Mouse (Mus musculus): Measurements from ENCODE around the gene Gm11032. TPM values are rescaled to one million over a fixed set of nuclear protein-coding genes. Genes with fewer than 3 reads are reported as not detected.

Gm11032 gene
- polyA plus RNA-seq, 1 experiment from 2014 or later = not detected

- H3K9me3 ChIP-seq (ENCODE audit: control insufficient read depth, low read length) = no peaks in the 10 kb centered on the region
- H3K36me3 ChIP-seq (ENCODE audit: control insufficient read depth, insufficient read depth, low read length) = no peaks in the 10 kb centered on the region
- ATAC-seq (ENCODE audit: insufficient number of reproducible peaks, insufficient read depth, low FRiP score, low read depth) = no peak
- no peak overlapping the region for H3K4me3 ChIP-seq (ENCODE audit: control insufficient read depth in 1 of 2, insufficient read depth in 1 of 2, low read depth in 1 of 2, low read length in 2 of 2)
- 0 out of 4 replicates have a peak overlapping the region, but pooled peaks of 1 of the 2 experiments have one; percentile 71 for H3K27ac ChIP-seq (replicated peaks in 1 of 2; ENCODE audit: control insufficient read depth in 1 of 2, insufficient read depth in 1 of 2, low read depth in 2 of 2, low read length in 2 of 2)
- no peak overlapping the region for H3K9ac ChIP-seq (ENCODE audit: low read length)
- H3K4me2 ChIP-seq (ENCODE audit: low read length) = no peak overlapping the region
- WGBS = 52% methylated on average over 7 of the region's 7 CpGs
- no peaks in the 10 kb centered on the region for H3K27me3 ChIP-seq (ENCODE audit: control insufficient read depth, insufficient read depth, low read length)
- peaks cover 16 to 45% of the 10 kb centered on the region in 2 experiments for H3K4me1 ChIP-seq (ENCODE audit: control insufficient read depth in 2 of 2, insufficient read depth in 2 of 2, low read length in 2 of 2)
Measured at GRCm38 (mm10) chr11:4605414-4605813, 14.5 kb upstream of the Gm11032 start.

DNA sequence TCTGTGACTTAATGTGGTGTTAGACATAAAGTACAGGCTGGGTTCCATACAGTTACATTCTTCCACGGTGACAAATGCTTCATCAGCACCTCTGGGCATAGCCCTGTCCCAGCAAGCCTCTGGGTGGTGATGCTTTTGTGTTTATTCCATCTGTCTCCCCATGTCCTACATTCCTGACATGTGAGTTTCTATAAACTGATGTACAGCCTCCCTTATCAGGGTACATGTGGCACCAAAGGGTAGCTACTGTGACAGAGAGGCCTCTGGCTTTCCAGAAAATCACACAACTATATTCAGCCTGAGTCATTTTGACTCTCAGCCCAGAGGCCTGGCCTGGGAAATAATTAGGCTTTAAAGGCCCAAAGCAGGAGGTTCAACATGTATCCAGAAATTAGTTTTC lies 13.3 kb upstream of the Gm11032 start:
- no peak overlapping the region for H3K4me2 ChIP-seq (ENCODE audit: low read length)
- H3K4me1 ChIP-seq (ENCODE audit: control insufficient read depth in 2 of 2, insufficient read depth in 2 of 2, low read length in 2 of 2) = peaks cover 19 to 49% of the 10 kb centered on the region in 2 experiments
- H3K9ac ChIP-seq (ENCODE audit: low read length) = no peak overlapping the region; the same call in 1 of the 2 replicates
- ATAC-seq (ENCODE audit: insufficient number of reproducible peaks, insufficient read depth, low FRiP score, low read depth) = no peak
- peak overlapping the region; percentile 71 to 85 for H3K27ac ChIP-seq (replicated peaks in 1 of 2; ENCODE audit: control insufficient read depth in 1 of 2, insufficient read depth in 1 of 2, low read depth in 2 of 2, low read length in 2 of 2)
- H3K27me3 ChIP-seq (ENCODE audit: control insufficient read depth, insufficient read depth, low read length) = no peaks in the 10 kb centered on the region
- H3K36me3 ChIP-seq (ENCODE audit: control insufficient read depth, insufficient read depth, low read length) = no peaks in the 10 kb centered on the region
- 45% methylated on average over 1 of the region's 1 CpGs for WGBS
- H3K4me3 ChIP-seq (ENCODE audit: control insufficient read depth in 1 of 2, insufficient read depth in 1 of 2, low read depth in 1 of 2, low read length in 2 of 2) = no peak overlapping the region
- H3K9me3 ChIP-seq (ENCODE audit: control insufficient read depth, low read length) = no peaks in the 10 kb centered on the region

DNA sequence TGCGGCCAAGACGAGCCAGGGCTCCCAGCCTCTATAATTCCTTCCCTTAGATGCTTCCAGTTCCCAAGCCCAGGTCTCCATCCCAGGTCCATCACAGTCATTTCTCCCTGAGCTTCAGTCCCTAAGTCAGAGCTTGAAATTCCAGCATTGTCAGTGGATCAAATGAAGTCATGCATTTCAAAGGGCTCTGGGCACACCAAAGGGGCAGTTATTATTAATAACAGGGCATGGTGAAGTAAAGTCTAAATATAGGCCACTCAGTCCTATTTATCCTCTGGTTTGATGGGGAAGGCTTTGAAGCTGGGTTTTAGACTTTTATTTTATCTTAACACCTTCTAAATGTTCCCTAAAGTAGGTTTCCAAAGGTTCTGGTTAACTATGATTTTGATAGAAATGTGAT lies 8.0 kb upstream of the Gm11032 start:
- no peaks in the 10 kb centered on the region for H3K27me3 ChIP-seq (ENCODE audit: control insufficient read depth, insufficient read depth, low read length)
- no peaks in the 10 kb centered on the region for H3K36me3 ChIP-seq (ENCODE audit: control insufficient read depth, insufficient read depth, low read length)
- H3K9ac ChIP-seq (ENCODE audit: low read length) = peak overlapping the region; percentile 28; the same call in 1 of the 2 replicates
- 57% methylated on average over 2 of the region's 2 CpGs for WGBS
- no peak; the same call in 1 of the 2 replicates for ATAC-seq (ENCODE audit: insufficient number of reproducible peaks, insufficient read depth, low FRiP score, low read depth)
- no peak overlapping the region for H3K4me3 ChIP-seq (ENCODE audit: control insufficient read depth in 1 of 2, insufficient read depth in 1 of 2, low read depth in 1 of 2, low read length in 2 of 2)
- peaks cover 12 to 27% of the 10 kb centered on the region in 2 experiments for H3K4me1 ChIP-seq (ENCODE audit: control insufficient read depth in 2 of 2, insufficient read depth in 2 of 2, low read length in 2 of 2)
- no peaks in the 10 kb centered on the region for H3K9me3 ChIP-seq (ENCODE audit: control insufficient read depth, low read length)
- H3K27ac ChIP-seq (replicated peaks in 1 of 2; ENCODE audit: control insufficient read depth in 1 of 2, insufficient read depth in 1 of 2, low read depth in 2 of 2, low read length in 2 of 2) = peak overlapping the region; percentile 79 to 82
- H3K4me2 ChIP-seq (ENCODE audit: low read length) = peak overlapping the region; percentile 40

DNA sequence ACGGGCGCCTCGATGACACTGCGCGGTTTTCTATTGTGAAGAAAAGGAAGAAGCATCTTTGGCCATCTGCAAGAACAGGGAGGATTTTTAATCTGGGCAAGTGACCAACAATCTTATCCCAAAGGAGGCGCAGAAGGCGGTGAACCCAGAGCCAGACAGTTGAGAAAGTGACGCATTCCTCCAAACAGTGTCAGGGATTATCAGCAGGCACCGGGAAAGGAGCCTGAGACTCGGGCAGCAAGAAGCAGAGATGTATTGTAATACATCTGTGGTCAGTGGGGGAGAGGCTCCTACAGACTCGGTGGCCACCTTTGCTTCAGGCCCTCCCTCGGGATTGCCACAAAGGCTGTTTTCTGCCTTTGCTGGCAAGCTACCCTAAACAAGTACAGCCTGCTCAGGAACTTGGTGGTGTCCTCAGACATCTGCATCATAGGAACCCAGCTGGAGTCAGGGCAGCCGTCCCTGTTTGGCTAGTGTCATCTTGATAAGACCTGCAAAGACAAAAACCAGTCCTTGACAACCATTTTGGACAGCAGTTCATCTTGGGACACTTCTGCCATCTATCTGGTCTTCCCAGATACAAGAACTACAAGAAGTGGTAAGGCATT lies 738 bp downstream of the Gm11032 start:
- peaks cover 11 to 15% of the 10 kb centered on the region in 2 experiments for H3K4me1 ChIP-seq (ENCODE audit: control insufficient read depth in 2 of 2, insufficient read depth in 2 of 2, low read length in 2 of 2)
- H3K9me3 ChIP-seq (ENCODE audit: control insufficient read depth, low read length) = no peaks in the 10 kb centered on the region
- no peak for ATAC-seq (ENCODE audit: insufficient number of reproducible peaks, insufficient read depth, low FRiP score, low read depth)
- peak overlapping the region; percentile 5 to 20; a peak in 3 of 4 replicates for H3K27ac ChIP-seq (replicated peaks in 1 of 2; ENCODE audit: control insufficient read depth in 1 of 2, insufficient read depth in 1 of 2, low read depth in 2 of 2, low read length in 2 of 2)
- H3K4me2 ChIP-seq (ENCODE audit: low read length) = peak overlapping the region; percentile 54
- WGBS = 29% methylated on average over 13 of the region's 13 CpGs
- peak overlapping the region; percentile 35; the same call in 1 of the 2 replicates for H3K9ac ChIP-seq (ENCODE audit: low read length)
- peak overlapping the region; percentile 1 to 10; a peak in 1 of 4 replicates for H3K4me3 ChIP-seq (ENCODE audit: control insufficient read depth in 1 of 2, insufficient read depth in 1 of 2, low read depth in 1 of 2, low read length in 2 of 2)
- H3K27me3 ChIP-seq (ENCODE audit: control insufficient read depth, insufficient read depth, low read length) = no peaks in the 10 kb centered on the region
- H3K36me3 ChIP-seq (ENCODE audit: control insufficient read depth, insufficient read depth, low read length) = no peaks in the 10 kb centered on the region

GRCm38 (mm10) chr11:4621866-4622265 lies 2.0 kb downstream of the Gm11032 start:
- peaks cover 11 to 15% of the 10 kb centered on the region in 2 experiments for H3K4me1 ChIP-seq (ENCODE audit: control insufficient read depth in 2 of 2, insufficient read depth in 2 of 2, low read length in 2 of 2)
- ATAC-seq (ENCODE audit: insufficient number of reproducible peaks, insufficient read depth, low FRiP score, low read depth) = no peak

DNA sequence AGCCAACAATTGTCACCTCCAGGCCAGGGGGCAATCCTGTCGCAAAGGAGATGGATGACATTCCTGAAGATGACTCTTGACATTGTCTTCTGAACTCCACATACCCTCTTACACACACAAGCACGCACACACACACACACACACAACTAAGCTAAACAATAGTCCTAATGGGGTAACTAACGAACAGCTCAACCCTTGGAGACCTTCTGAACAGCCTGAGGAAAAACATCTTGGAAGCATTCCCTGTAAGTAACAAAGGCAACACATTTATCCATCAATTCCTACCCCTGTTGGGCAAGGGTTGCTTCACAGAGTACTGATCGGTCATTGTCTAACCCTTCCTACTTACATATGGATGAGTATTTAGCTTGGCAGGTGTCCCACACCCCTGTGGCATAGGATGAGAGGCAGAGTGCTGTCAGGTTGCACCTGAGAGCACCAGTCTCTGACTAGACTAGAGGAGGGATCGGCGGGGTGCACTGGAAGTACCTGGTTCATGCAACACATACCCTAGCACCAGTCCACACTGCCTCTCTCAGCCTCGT lies 2.6 kb downstream of the Gm11032 start:
- 77% methylated on average over 7 of the region's 7 CpGs for WGBS
- H3K27me3 ChIP-seq (ENCODE audit: control insufficient read depth, insufficient read depth, low read length) = no peaks in the 10 kb centered on the region
- no peak overlapping the region for H3K4me3 ChIP-seq (ENCODE audit: control insufficient read depth in 1 of 2, insufficient read depth in 1 of 2, low read depth in 1 of 2, low read length in 2 of 2)
- no peak overlapping the region for H3K27ac ChIP-seq (replicated peaks in 1 of 2; ENCODE audit: control insufficient read depth in 1 of 2, insufficient read depth in 1 of 2, low read depth in 2 of 2, low read length in 2 of 2)
- H3K9ac ChIP-seq (ENCODE audit: low read length) = no peak overlapping the region
- no peaks in the 10 kb centered on the region for H3K36me3 ChIP-seq (ENCODE audit: control insufficient read depth, insufficient read depth, low read length)
- H3K4me1 ChIP-seq (ENCODE audit: control insufficient read depth in 2 of 2, insufficient read depth in 2 of 2, low read length in 2 of 2) = peaks cover 11 to 15% of the 10 kb centered on the region in 2 experiments
- ATAC-seq (ENCODE audit: insufficient number of reproducible peaks, insufficient read depth, low FRiP score, low read depth) = no peak
- no peaks in the 10 kb centered on the region for H3K9me3 ChIP-seq (ENCODE audit: control insufficient read depth, low read length)
- H3K4me2 ChIP-seq (ENCODE audit: low read length) = no peak overlapping the region

More at GRCm38 (mm10) chr11:4621866-4622265, 2.0 kb downstream of the Gm11032 start:
- Histone ChIP-seq H3K27ac (replicated peaks in 1 of 2; ENCODE audit: control insufficient read depth in 1 of 2, insufficient read depth in 1 of 2, low read depth in 2 of 2, low read length in 2 of 2) (no peak overlapping the region), H3K4me3 (ENCODE audit: control insufficient read depth in 1 of 2, insufficient read depth in 1 of 2, low read depth in 1 of 2, low read length in 2 of 2) (no peak overlapping the region), H3K9ac (ENCODE audit: low read length) (no peak overlapping the region), H3K27me3 (ENCODE audit: control insufficient read depth, insufficient read depth, low read length) (no peaks in the 10 kb centered on the region), H3K4me2 (ENCODE audit: low read length) (no peak overlapping the region), H3K36me3 (ENCODE audit: control insufficient read depth, insufficient read depth, low read length) (no peaks in the 10 kb centered on the region), H3K9me3 (ENCODE audit: control insufficient read depth, low read length) (no peaks in the 10 kb centered on the region)
- WGBS = 65% methylated on average over 4 of the region's 4 CpGs

- no peak overlapping the region for H3K4me2 ChIP-seq (ENCODE audit: low read length)
- peaks cover 11 to 15% of the 10 kb centered on the region in 2 experiments for H3K4me1 ChIP-seq (ENCODE audit: control insufficient read depth in 2 of 2, insufficient read depth in 2 of 2, low read length in 2 of 2)
- no peak for ATAC-seq (ENCODE audit: insufficient number of reproducible peaks, insufficient read depth, low FRiP score, low read depth)
- H3K27me3 ChIP-seq (ENCODE audit: control insufficient read depth, insufficient read depth, low read length) = no peaks in the 10 kb centered on the region
- H3K9me3 ChIP-seq (ENCODE audit: control insufficient read depth, low read length) = no peaks in the 10 kb centered on the region
- no peak overlapping the region for H3K4me3 ChIP-seq (ENCODE audit: control insufficient read depth in 1 of 2, insufficient read depth in 1 of 2, low read depth in 1 of 2, low read length in 2 of 2)
- H3K27ac ChIP-seq (replicated peaks in 1 of 2; ENCODE audit: control insufficient read depth in 1 of 2, insufficient read depth in 1 of 2, low read depth in 2 of 2, low read length in 2 of 2) = no peak overlapping the region
- no peak overlapping the region for H3K9ac ChIP-seq (ENCODE audit: low read length)
- 67% methylated on average over 5 of the region's 5 CpGs for WGBS
- no peaks in the 10 kb centered on the region for H3K36me3 ChIP-seq (ENCODE audit: control insufficient read depth, insufficient read depth, low read length)
Measured at GRCm38 (mm10) chr11:4622997-4623396, 3.1 kb downstream of the Gm11032 start.

Data from heart, embryonic 14.5 days (tissue).